Mouse (Mus musculus): ENCODE results near the gene Borcs7.

The Borcs7 gene

DNA sequence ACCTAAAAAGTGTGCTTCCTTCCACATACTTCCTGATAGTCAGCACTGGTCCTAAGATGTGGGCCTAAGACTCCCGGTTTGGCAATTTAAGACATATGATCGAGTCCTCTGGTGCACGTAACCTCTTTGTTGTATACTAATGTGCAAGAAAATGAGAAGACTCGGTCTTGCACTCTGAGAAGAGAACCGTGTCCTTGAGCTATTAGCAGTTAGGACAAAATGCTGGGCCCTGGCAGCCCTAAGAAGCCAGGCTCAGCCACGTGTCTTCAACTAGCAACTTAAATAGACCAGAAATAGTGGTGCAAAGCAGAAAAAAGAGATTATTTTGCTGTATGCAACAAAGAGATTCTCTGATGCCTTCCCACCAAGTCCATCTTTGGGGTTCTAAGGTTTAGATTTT lies 26.9 kb upstream of the Borcs7 start:
- DNase-seq (ENCODE audit: low spot score), result no peak

- DNase-seq (ENCODE audit: low spot score), result no peak
Measured at GRCm38 (mm10) chr19:46665474-46665873, 24.2 kb upstream of the Borcs7 start.

GRCm38 (mm10) chr19:46667300-46667699 lies 22.4 kb upstream of the Borcs7 start:
- DNase-seq (ENCODE audit: low spot score), result no peak

GRCm38 (mm10) chr19:46668263-46668662 lies 21.4 kb upstream of the Borcs7 start:
- no peak for DNase-seq (ENCODE audit: low spot score)

DNA sequence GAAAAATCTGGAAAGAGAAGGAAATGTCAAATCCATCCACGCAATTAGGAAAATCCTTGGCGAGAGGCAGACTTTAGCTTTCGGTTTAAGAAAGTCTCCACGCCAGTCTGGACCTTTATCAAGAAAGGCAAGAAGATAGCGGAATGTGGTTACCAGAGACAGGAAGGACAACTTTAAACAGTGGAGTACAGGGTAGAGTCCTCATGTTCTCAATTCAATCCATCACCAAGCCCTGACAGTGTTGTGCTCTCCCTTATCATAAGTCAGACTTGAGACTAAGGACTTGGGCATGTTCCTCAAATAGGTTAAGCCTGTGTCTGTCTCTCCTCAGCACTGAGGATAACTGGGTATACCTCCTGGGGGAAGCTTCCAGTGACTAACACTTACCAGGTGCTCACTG lies 19.9 kb upstream of the Borcs7 start:
- DNase-seq (ENCODE audit: low spot score), result no peak

DNA sequence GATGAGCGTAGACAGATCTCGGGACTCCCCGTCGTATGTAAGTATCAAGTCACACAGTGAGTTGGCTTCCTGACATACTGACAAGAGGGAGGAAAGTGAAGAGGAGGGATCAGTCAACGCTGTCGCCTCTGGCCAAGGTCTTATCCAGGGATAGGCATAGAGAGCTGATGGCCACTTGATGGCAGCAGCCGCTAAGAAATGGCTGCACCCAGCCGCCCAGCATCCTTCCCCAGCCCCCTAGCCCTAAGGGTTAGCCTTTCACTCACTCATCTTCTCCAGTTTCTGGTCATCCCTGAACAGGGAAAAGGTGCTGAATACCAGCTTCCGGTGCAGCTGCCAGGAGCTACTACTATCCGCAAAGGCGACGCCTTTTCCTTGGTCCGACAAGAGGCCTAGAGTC lies 19.0 kb upstream of the Borcs7 start:
- DNase-seq (ENCODE audit: low spot score), result peak; percentile 20

DNA sequence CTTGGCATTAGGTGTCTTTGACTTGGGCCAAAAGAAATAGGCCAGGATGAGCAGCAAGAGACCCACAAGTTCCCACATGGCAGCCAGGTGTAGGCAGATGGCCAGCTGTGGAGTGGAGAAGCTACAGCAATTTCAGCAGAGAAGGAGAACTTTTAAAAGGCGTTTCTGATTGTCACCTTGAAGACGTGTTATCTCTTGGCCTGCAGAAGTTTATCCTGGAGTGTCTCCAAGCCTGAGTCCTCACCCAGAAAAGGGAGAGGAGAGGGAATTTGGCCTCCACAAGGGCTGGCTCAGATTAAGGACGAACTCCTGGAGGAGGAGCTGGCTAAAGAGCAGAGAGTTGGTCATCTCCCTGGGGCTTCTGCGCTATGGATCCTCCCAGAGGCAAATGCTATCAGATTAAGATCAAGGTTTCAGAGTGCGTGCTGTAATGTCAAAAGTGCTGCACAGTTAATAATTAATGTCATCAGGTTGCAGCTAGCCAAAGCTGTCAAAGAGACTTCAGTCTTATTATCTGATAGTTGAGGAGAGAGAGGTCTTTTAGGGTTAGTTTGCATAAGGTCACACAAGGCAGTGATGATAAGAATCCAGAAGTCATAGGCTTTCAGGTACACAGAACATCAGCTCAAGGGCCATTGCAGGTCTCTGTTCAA lies 16.8 kb upstream of the Borcs7 start, which contains the start of gene Cyp17a1:
Gene Cyp17a1 (minus strand): TSS at position 407 of the 653 bp plus-strand sequence.
- no peak for DNase-seq (ENCODE audit: low spot score)

DNA sequence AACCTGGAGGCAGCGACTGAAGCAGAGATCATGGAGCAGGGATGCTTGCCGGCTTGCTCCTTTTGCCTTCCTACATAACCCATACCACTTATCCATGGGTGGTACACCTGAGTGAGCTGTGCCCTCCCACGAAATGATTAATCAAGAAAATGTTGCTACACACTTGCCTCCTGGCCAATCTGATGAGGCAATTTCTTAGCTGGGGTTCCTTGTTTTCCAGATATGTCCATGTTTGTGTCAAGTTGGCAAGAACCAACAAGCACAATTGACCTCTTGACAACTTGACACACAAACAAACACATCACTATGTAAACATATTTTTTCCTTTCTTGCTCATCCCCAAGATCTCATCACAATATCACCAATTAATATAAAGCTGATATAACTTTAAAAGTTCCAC lies 14.1 kb upstream of the Borcs7 start:
- no peak for DNase-seq (ENCODE audit: low spot score)

- no peak for DNase-seq (ENCODE audit: low spot score)
Measured at GRCm38 (mm10) chr19:46679720-46680383, 9.9 kb upstream of the Borcs7 start.

- DNase-seq (ENCODE audit: low spot score), result no peak
Measured at GRCm38 (mm10) chr19:46690387-46690786, 681 bp downstream of the Borcs7 start.

DNA sequence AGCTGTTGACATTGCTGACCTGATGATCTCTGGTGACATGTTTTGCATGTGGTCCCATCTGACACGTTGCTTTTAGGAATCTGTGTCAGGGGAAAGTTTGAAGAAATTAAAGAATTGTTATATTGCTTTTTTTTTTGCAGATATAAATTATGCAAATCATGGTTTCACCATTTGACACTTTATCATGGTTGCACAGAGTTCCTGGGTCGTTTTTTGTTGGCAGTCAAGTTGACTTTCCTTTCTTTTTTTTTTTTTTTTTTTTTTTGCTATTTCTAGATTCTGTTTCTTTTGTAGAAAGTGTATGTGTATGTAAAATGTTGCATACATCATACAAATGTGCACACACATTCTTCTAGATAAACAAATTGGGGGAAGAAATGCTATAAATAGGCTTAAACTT lies 1.4 kb downstream of the Borcs7 start:
- DNase-seq (ENCODE audit: low spot score), result no peak

GRCm38 (mm10) chr19:46693146-46693545 lies 3.4 kb downstream of the Borcs7 start:
- DNase-seq (ENCODE audit: low spot score), result no peak

DNA sequence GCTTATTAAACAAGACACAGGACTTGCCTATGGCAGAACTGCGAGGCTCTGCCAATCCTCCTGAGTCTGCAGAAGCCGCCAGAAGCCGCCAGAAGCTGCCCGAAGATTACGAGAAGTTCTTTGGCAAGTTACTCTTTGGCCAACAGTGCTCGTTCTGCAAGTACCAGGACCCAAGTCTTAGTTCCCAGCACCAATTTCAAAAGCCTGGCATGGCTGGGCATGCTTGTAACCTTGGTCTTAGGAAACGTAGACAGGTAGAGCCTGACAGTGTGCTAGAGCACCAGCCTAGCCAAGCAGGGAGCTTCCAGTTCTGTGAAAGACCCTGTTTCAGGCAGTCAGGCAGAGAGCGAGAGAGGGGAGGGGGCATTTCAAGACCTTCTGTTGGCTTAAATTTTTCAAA lies 6.8 kb downstream of the Borcs7 start:
- no peak for DNase-seq (ENCODE audit: low spot score)

GRCm38 (mm10) chr19:46696943-46697342 lies 7.2 kb downstream of the Borcs7 start:
- no peak for DNase-seq (ENCODE audit: low spot score)

DNA sequence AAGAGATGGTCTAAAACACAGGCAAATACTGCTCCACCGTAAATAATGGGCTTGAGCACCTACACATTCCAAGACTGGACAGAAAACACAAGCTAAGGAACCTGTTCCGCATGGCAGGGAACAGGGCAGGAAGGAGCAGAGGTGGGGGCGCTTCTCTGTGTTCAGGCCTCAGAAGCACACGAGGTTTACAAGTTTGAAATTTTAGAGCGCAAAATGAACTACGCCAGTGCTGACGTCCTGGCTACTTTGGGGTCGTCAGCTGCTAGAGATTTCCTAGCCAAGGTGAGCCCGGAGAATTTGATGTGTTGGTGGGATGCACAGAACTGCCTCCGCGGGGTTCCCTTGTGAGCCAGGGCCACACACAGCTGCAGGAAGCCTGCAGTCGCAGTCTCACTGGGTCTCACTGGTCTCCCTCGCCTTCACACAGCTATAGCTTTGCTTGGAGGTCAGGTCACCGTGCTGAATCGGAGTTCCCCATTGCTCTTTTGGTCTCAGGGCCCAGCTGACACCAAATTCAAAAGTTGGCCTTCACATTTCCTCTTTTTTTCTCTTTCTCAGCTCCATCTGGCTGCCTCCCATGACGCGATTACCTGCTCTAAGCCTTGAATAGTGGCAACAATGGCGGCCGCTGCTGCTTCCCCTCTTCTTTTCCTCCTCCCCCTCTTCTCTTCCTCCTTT lies 8.3 kb downstream of the Borcs7 start:
- DNase-seq (ENCODE audit: low spot score), result no peak

DNA sequence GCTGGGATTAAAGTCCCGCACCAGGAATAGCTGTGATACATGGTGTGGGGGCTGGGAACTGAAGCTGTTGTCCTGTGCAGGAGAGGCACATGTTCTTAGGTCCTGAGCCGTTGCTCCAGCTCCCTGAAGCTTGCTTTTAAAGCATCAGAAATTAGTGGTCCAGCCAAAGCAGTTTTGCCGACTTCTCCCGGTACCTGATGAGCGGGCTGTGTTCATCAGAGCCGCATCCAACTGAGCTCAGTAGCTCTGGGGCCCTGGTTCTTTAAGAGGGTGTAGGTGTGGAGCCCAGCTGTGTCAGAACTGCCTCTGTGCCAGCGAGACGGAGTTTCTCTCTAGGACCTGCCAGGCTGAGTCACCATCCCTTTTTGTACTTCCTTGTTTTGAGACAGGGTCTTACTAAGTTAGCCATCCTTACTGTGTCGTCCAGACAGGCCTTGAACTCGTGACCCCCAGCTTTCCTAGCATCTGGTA lies 9.3 kb downstream of the Borcs7 start:
- no peak for DNase-seq (ENCODE audit: low spot score)

DNA sequence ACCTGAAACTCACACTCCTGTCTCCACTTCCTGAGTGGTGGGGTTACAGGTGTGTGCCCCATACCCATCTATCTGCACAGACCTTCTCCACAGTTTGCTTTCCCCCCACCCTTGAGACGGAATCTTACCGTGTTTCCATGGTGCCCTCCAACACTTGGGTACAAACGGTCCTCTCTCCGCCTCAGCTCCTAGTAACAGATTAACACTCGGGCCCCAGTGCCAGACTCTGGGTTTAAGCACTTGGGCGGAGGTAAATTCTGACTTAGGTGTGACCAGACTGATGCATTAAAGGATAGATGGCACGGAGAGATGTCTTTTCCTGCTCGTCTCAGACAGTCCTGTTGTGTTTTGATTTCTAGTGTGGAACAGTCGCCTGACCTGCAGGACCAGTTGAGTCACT lies 11.4 kb downstream of the Borcs7 start:
- no peak for DNase-seq (ENCODE audit: low spot score)

DNA sequence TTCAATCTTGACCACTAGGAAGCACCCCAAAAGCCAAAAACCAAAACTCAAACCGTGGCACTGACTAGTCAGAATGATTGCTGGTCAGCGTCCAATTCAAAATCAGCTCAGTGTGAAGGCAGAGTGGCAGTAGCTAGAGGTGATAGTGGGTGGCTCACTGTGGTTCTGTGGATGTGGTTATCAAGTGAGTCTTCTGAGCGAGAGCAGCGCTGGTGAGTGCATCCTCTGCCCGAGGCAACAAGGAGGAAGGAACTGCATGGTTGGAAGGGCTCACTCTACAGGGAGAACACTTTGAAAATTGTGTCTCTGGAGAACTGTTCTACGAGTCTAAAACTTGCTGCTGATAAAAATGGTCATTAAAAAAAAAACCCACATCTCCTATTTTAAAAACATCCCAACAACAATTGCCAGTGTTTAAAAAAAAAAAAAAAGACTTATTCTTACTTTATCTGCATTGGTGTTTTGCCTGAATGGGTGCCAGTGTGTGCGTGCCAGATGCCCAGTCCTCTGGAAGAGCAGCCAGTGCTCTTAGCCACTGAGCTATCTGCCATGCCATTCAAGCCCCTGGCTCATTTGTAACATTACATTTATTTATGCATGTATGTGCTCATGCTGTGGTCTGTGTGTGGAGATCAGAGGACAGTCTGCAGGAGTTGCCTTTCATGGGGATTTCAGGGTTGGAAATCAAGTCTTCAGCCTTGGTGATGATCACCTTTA lies 16.2 kb downstream of the Borcs7 start:
- DNase-seq (ENCODE audit: low spot score), result no peak

GRCm38 (mm10) chr19:46706540-46707295 lies 17.0 kb downstream of the Borcs7 start:
- DNase-seq (ENCODE audit: low spot score), result no peak

- peak; percentile 29 for DNase-seq (ENCODE audit: low spot score)
Measured at GRCm38 (mm10) chr19:46707296-46708151, 17.8 kb downstream of the Borcs7 start, which contains the start of gene As3mt. As3mt (plus strand) TSS chr19:46707458.

- DNase-seq (ENCODE audit: low spot score), result no peak
Measured at GRCm38 (mm10) chr19:46710614-46711013, 20.9 kb downstream of the Borcs7 start.

Measured in c-Kit-positive CD71-positive TER-119-positive erythroid progenitor cells, embryonic 14.5 days (primary cell).